In the genomic region with DNA sequence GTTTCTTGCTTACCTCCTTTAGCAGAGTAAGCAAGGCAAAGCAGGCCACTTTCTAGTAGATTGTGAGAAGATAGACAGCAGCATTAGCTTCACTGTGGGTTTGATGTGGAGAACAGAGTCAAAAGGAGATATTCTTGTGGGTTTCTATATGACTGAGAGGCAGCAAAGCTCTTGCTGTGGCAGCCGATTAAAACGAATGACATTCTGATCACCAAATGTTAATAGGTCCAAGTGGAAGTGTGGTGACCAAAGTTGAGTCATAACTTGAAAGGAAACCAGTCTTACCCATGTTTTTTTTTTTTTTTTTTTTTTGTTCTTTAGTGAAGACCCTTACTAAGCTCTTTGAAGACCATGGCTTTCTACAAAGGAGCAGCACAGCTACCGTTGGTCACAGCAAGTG, we compare ENCODE assay signal across 24 mouse cellular contexts.
DNase-seq lines count a peak whose midpoint lies in the region; ATAC-seq and TF ChIP-seq lines count a peak whose summit lies in the region.
"Had no signal": no experiment of that assay in that cellular context is flagged by ENCODE, and none has a peak within 500 bp of the region (broad histone marks: within the 10 kb centered on the region; RNA-seq: fewer than 3 reads in every experiment).

No protein-coding gene starts in this region.

- ATAC-seq in CD4-positive, CD25-positive, alpha-beta regulatory T cell, adult 4 months: peak; percentile 89
- peak; percentile 92 for ATAC-seq in inflammation-experienced regulatory T-cells, adult 6 months
- ATAC-seq: forebrain, embryonic 15.5 days; intestine, postnatal 0 days had no signal

- intact Hi-C loops in left cerebral cortex, adult 2 months (cut with DNase I): no loop called here

- no peak for TF ChIP-seq CTCF in left cerebral cortex, adult 2 months (IDR thresholded peaks at IDR 0.05)

- H3K9me3 ChIP-seq in limb, embryonic 10.5 days (replicated peaks): no peaks in the 10 kb centered on the region
- H3K9me3 ChIP-seq: embryonic facial prominence, embryonic 15.5 days; forebrain, embryonic 10.5 days; forebrain, embryonic 15.5 days; G1E; heart, embryonic 15.5 days; hindbrain, embryonic 10.5 days had no signal

- no peaks in the 10 kb centered on the region for H3K27me3 ChIP-seq in limb, embryonic 10.5 days (ENCODE audit: low read depth, poor library complexity, severe bottlenecking)
- H3K27me3 ChIP-seq: embryonic facial prominence, embryonic 15.5 days; forebrain, embryonic 15.5 days; heart, embryonic 15.5 days had no signal

- 94% methylated on average over 3 of the region's 3 CpGs for WGBS in limb, embryonic 10.5 days

- no peak overlapping the region for H3K4me3 ChIP-seq in limb, embryonic 10.5 days
- no peak overlapping the region for H3K4me3 ChIP-seq in left cerebral cortex, adult 2 months
- H3K4me3 ChIP-seq: embryonic facial prominence, embryonic 15.5 days; erythroblast, embryonic 14.5 days; forebrain, embryonic 10.5 days; forebrain, embryonic 15.5 days; heart, adult 2 months; heart, embryonic 15.5 days; hindbrain, embryonic 10.5 days had no signal

- H3K36me3 ChIP-seq in limb, embryonic 10.5 days: no peaks in the 10 kb centered on the region
- H3K36me3 ChIP-seq: embryonic facial prominence, embryonic 15.5 days; forebrain, embryonic 10.5 days; forebrain, embryonic 15.5 days; G1E; heart, embryonic 15.5 days; hindbrain, embryonic 10.5 days had no signal

- H3K27ac ChIP-seq in limb, embryonic 10.5 days: no peak overlapping the region
- H3K27ac ChIP-seq in left cerebral cortex, adult 2 months: no peak overlapping the region
- H3K27ac ChIP-seq: embryonic facial prominence, embryonic 15.5 days; forebrain, embryonic 10.5 days; forebrain, embryonic 15.5 days; heart, adult 2 months; heart, embryonic 15.5 days; hindbrain, embryonic 10.5 days; hindbrain, embryonic 14.5 days had no signal

- H3K4me1 ChIP-seq in limb, embryonic 10.5 days: no peaks in the 10 kb centered on the region
- H3K4me1 ChIP-seq: embryonic facial prominence, embryonic 15.5 days; forebrain, embryonic 10.5 days; forebrain, embryonic 15.5 days; heart, embryonic 15.5 days; hindbrain, embryonic 10.5 days had no signal

- DNase-seq in A20 (ENCODE audit: low read depth, low spot score): peak; percentile 5
- peak; percentile 29 to 78 for DNase-seq in natural killer cell, adult 2 months (ENCODE audit: low spot score in 2 of 2)
- DNase-seq in limb, embryonic 10.5 days (ENCODE audit: low spot score): no peak
- DNase-seq in left cerebral cortex, adult 2 months (ENCODE audit: extremely low spot score in 1 of 2, low spot score in 2 of 2): no peak
- no peak for DNase-seq in cerebellum, adult 18-20 months
- DNase-seq: adrenal gland, postnatal 14 days; B cell, adult 2 months; cerebellum, adult 2 months; cerebellum, postnatal 14 days; embryo, embryonic 11 days; gastrocnemius, postnatal 10 days; heart, adult 2 months; heart, postnatal 14 days had no signal

Comparison
In these comparisons a context has a peak if more than half of its experiments do, and no peak if none do; other contexts are left out.
1. DNase-seq: peak in A20 (single experiment) and natural killer cell, adult 2 months (2 of 2); none in limb, embryonic 10.5 days (single experiment), left cerebral cortex, adult 2 months (0 of 2) and cerebellum, adult 18-20 months (0 of 2).